Mouse (Mus musculus): ENCODE results near the gene Mageb18. TPM values are rescaled to one million over a fixed set of nuclear protein-coding genes. Genes with fewer than 3 reads are reported as not detected.

The Mageb18 gene
- polyA plus RNA-seq, 1 experiment from 2014 or later: not detected

GRCm38 (mm10) chrX:92333459-92333858, 265.9 kb downstream of the Mageb18 start:
- ATAC-seq (ENCODE audit: low FRiP score, low read depth): no peak
- no peak overlapping the region for H3K4me2 ChIP-seq
- H3K27ac ChIP-seq (replicated peaks): no peak overlapping the region
- no peak overlapping the region for H3K4me3 ChIP-seq
- H3K27me3 ChIP-seq: no peaks in the 10 kb centered on the region
- H3K4me1 ChIP-seq (replicated peaks): no peaks in the 10 kb centered on the region
- H3K9me3 ChIP-seq: no peaks in the 10 kb centered on the region
- H3K36me3 ChIP-seq: no peaks in the 10 kb centered on the region
- H3K9ac ChIP-seq: no peak overlapping the region
- 40% methylated on average over 1 of the region's 1 CpGs for WGBS

GRCm38 (mm10) chrX:92323599-92323998, 275.8 kb downstream of the Mageb18 start:
- no peak for ATAC-seq (ENCODE audit: low FRiP score, low read depth)
- Histone ChIP-seq H3K36me3 (no peaks in the 10 kb centered on the region), H3K4me2 (no peak overlapping the region), H3K4me3 (no peak overlapping the region), H3K27ac (replicated peaks) (no peak overlapping the region), H3K9ac (no peak overlapping the region), H3K27me3 (no peaks in the 10 kb centered on the region), H3K4me1 (replicated peaks) (no peaks in the 10 kb centered on the region), H3K9me3 (no peaks in the 10 kb centered on the region)
- WGBS: 44% methylated on average over 1 of the region's 1 CpGs

GRCm38 (mm10) chrX:92280619-92281018, 318.8 kb downstream of the Mageb18 start:
- no peak overlapping the region for H3K9ac ChIP-seq
- no peak overlapping the region for H3K27ac ChIP-seq (replicated peaks)
- H3K4me2 ChIP-seq: no peak overlapping the region
- no peaks in the 10 kb centered on the region for H3K27me3 ChIP-seq
- H3K9me3 ChIP-seq: no peaks in the 10 kb centered on the region
- no peak for ATAC-seq (ENCODE audit: low FRiP score, low read depth)
- no peaks in the 10 kb centered on the region for H3K36me3 ChIP-seq
- H3K4me3 ChIP-seq: no peak overlapping the region
- no peaks in the 10 kb centered on the region for H3K4me1 ChIP-seq (replicated peaks)

Other genes starting within 250 kb of the Mageb18 start
- not detected in 2 replicates for gene Gm5941, start 109.6 kb downstream of the Mageb18 start, polyA plus RNA-seq (2015; fragmentation: Nextera tagmentation; extraction: Ambion mirVana)

Measured in hindbrain, embryonic 15.5 days (tissue).